Mouse (Mus musculus) ES-Bruce4 (cell line): ENCODE results near the gene Ints5.

Experiments used
- CTCF ChIP-seq: IDR thresholded peaks from one replicate; pipeline ENCODE4 v1.8.1; 2011; ENCODE audit warnings: low read depth, low read length
- POLR2A ChIP-seq: IDR thresholded peaks from one replicate; pipeline ENCODE4 v1.8.1; 2011; ENCODE audit warnings: low read length; ENCODE audit not compliant: insufficient read depth

DNA sequence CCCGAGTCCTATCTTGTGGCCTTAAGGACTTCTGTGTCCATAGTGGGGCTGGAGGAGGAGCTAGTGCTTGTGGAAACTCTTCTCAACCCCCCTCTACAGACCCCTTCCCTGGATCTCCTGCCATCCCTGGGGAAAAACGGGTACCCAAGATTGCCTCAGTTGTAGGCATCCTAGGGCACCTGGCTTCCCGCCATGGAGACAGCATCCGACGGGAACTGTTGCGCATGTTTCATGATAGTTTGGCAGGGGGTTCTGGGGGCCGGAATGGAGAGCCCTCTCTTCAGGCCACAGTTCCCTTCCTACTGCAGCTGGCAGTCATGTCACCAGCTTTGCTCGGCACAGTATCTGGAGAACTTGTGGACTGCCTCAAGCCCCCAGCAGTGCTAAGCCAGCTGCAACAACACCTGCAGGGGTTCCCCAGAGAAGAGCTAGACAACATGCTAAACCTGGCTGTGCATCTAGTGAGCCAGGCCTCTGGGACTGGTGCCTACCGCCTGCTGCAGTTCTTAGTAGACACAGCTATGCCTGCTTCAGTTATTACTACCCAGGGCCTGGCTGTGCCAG lies 2.7 kb downstream of the Ints5 start:
- TF ChIP-seq CTCF (no peak), POLR2A (no peak)
